15 mouse cellular contexts compared by ENCODE assay signal in the genomic region with DNA sequence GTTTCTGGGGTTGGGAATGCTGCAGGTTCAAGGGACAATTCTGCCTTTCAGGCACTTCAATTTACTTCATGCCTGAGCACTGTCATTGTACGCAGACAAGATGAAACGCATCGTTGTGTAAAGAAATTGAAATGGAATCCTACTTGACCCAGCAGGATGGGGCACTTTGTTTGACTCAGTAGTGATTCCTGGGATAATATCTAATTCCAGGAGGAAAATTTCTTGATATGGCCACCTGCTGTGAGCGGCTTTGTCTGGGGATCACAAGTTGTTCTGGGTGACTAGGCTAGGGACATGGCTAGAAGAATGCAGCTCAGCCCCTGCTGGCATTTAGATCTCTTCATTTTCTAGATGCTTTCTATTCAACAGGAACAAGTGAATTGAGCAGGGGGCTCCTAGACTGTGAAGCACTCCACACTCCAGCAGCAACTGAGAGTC.
DNase-seq lines count a peak whose midpoint lies in the region; ATAC-seq lines count a peak whose summit lies in the region.
"Had no signal": no experiment of that assay in that cellular context is flagged by ENCODE, and none has a peak within 500 bp of the region (broad histone marks: within the 10 kb centered on the region; RNA-seq: fewer than 3 reads in every experiment).

No protein-coding gene starts in this region.

- H3K4me2 ChIP-seq in neural tube, embryonic 15.5 days = no peak overlapping the region
- H3K4me2 ChIP-seq in forebrain, embryonic 14.5 days (ENCODE audit: low read length) = peak overlapping the region; percentile 24; the same call in 1 of the 2 replicates
- H3K4me2 ChIP-seq in midbrain, embryonic 13.5 days (replicated peaks) = no peak overlapping the region
- H3K4me2 ChIP-seq: embryonic facial prominence, embryonic 15.5 days; heart, embryonic 15.5 days; liver, embryonic 12.5 days had no signal

- no peak for ATAC-seq in neural tube, embryonic 15.5 days (ENCODE audit: low FRiP score)
- ATAC-seq in forebrain, embryonic 14.5 days = peak; percentile 85
- ATAC-seq in midbrain, embryonic 13.5 days = peak; percentile 96
- no peak for ATAC-seq in erythroid progenitor cell, adult 5-6 weeks (replicated peaks; ENCODE audit: low FRiP score, poor library complexity, severe bottlenecking)
- ATAC-seq: liver, embryonic 12.5 days had no signal

- no peak overlapping the region for H3K27ac ChIP-seq in neural tube, embryonic 15.5 days (replicated peaks)
- H3K27ac ChIP-seq in forebrain, embryonic 14.5 days (ENCODE audit: low read depth, low read length) = no peak overlapping the region
- no peak overlapping the region for H3K27ac ChIP-seq in midbrain, embryonic 13.5 days
- H3K27ac ChIP-seq: embryonic facial prominence, embryonic 15.5 days; heart, embryonic 15.5 days; liver, embryonic 12.5 days had no signal

- no peaks in the 10 kb centered on the region for H3K9me3 ChIP-seq in neural tube, embryonic 15.5 days (replicated peaks)
- H3K9me3 ChIP-seq in forebrain, embryonic 14.5 days (replicated peaks; ENCODE audit: control insufficient read depth, low read length) = no peaks in the 10 kb centered on the region
- no peaks in the 10 kb centered on the region for H3K9me3 ChIP-seq in midbrain, embryonic 13.5 days
- H3K9me3 ChIP-seq: embryonic facial prominence, embryonic 15.5 days; heart, embryonic 15.5 days; liver, embryonic 12.5 days had no signal

- H3K9ac ChIP-seq in neural tube, embryonic 15.5 days (replicated peaks) = no peak overlapping the region
- no peak overlapping the region for H3K9ac ChIP-seq in forebrain, embryonic 14.5 days (ENCODE audit: low read length)
- H3K9ac ChIP-seq in midbrain, embryonic 13.5 days (replicated peaks) = no peak overlapping the region
- H3K9ac ChIP-seq: embryonic facial prominence, embryonic 15.5 days; heart, embryonic 15.5 days; liver, embryonic 12.5 days had no signal

- WGBS in neural tube, embryonic 15.5 days = 19% methylated on average over 4 of the region's 4 CpGs
- WGBS in forebrain, embryonic 14.5 days = 7% methylated on average over 4 of the region's 4 CpGs
- WGBS in midbrain, embryonic 13.5 days = 5% methylated on average over 4 of the region's 4 CpGs

- no peaks in the 10 kb centered on the region for H3K36me3 ChIP-seq in neural tube, embryonic 15.5 days
- H3K36me3 ChIP-seq in forebrain, embryonic 14.5 days (ENCODE audit: control insufficient read depth, insufficient read depth, low read length) = no peaks in the 10 kb centered on the region
- no peaks in the 10 kb centered on the region for H3K36me3 ChIP-seq in midbrain, embryonic 13.5 days
- H3K36me3 ChIP-seq: embryonic facial prominence, embryonic 15.5 days; heart, embryonic 15.5 days; liver, embryonic 12.5 days had no signal

- intact Hi-C loops in left cerebral cortex, postnatal 10 days (cut with DNase I) = no loop called here

- no peak overlapping the region for H3K4me3 ChIP-seq in neural tube, embryonic 15.5 days (replicated peaks)
- no peak overlapping the region for H3K4me3 ChIP-seq in forebrain, embryonic 14.5 days (ENCODE audit: low read depth, low read length)
- no peak overlapping the region for H3K4me3 ChIP-seq in midbrain, embryonic 13.5 days (replicated peaks)
- H3K4me3 ChIP-seq: embryonic facial prominence, embryonic 15.5 days; heart, embryonic 15.5 days; liver, embryonic 12.5 days had no signal

- no peaks in the 10 kb centered on the region for H3K27me3 ChIP-seq in neural tube, embryonic 15.5 days (replicated peaks)
- no peaks in the 10 kb centered on the region for H3K27me3 ChIP-seq in forebrain, embryonic 14.5 days (replicated peaks; ENCODE audit: control insufficient read depth, insufficient read depth, low read length)
- H3K27me3 ChIP-seq in midbrain, embryonic 13.5 days = peaks cover 37% of the 10 kb centered on the region
- H3K27me3 ChIP-seq: embryonic facial prominence, embryonic 15.5 days; heart, embryonic 15.5 days; liver, embryonic 12.5 days had no signal

- peak; percentile 23 for DNase-seq in neural tube, embryonic 10.5 days (ENCODE audit: extremely low spot score, low spot score)
- DNase-seq in forebrain, embryonic 14.5 days (ENCODE audit: low spot score) = peak; percentile 61
- DNase-seq in testis, postnatal 10 days (ENCODE audit: low spot score) = no peak
- no peak for DNase-seq in left cerebral cortex, postnatal 10 days (ENCODE audit: extremely low spot score in 1 of 2, low spot score in 2 of 2)
- DNase-seq: adrenal gland, postnatal 14 days; kidney, adult 18-20 months; lung, postnatal 14 days; right cerebral cortex, postnatal 14 days; thymus, postnatal 36 days had no signal

- no peaks in the 10 kb centered on the region for H3K4me1 ChIP-seq in neural tube, embryonic 15.5 days
- peaks cover 7% of the 10 kb centered on the region; the same call in 1 of the 2 replicates for H3K4me1 ChIP-seq in forebrain, embryonic 14.5 days (ENCODE audit: control insufficient read depth, insufficient read depth, low read length)
- peaks cover 9% of the 10 kb centered on the region for H3K4me1 ChIP-seq in midbrain, embryonic 13.5 days (replicated peaks)
- H3K4me1 ChIP-seq: embryonic facial prominence, embryonic 15.5 days; heart, embryonic 15.5 days; liver, embryonic 12.5 days had no signal

Comparison
In these comparisons a context has a peak if more than half of its experiments do, and no peak if none do; other contexts are left out.
1. DNase-seq: peak in neural tube, embryonic 10.5 days (single experiment) and forebrain, embryonic 14.5 days (single experiment); none in testis, postnatal 10 days (single experiment) and left cerebral cortex, postnatal 10 days (0 of 2).
2. ATAC-seq: peak in forebrain, embryonic 14.5 days (single experiment) and midbrain, embryonic 13.5 days (single experiment); none in neural tube, embryonic 15.5 days (single experiment) and erythroid progenitor cell, adult 5-6 weeks (single experiment).